In the genomic region with DNA sequence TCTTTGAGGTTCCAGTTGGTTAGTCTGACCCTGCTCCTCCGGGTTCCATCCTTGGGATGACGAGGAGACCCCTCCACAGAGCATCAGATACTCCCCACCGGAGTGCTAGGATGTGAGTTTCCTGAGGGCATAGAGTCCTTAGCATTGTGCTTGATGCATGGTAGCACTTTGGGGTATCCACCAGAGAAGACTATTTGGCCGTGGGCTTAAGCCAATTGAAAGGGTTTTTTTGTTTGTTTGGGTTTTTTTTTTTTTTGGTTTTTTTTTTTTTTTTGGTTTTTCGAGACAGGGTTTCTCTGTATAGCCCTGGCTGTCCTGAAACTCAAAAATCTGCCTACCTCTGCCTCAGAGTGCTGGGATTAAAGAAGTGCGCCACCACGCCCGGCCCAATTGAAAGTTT, we compare ENCODE assay signal across 16 mouse cellular contexts.
"Had no signal": no experiment of that assay in that cellular context is flagged by ENCODE, and none has a peak within 500 bp of the region (broad histone marks: within the 10 kb centered on the region; RNA-seq: fewer than 3 reads in every experiment).

No protein-coding gene starts in this region.

- H3K9me3 ChIP-seq: kidney, embryonic 15.5 days; liver, embryonic 13.5 days; midbrain, embryonic 15.5 days; neural tube, embryonic 13.5 days had no signal

- H3K27me3 ChIP-seq: kidney, embryonic 15.5 days; liver, embryonic 13.5 days; midbrain, embryonic 15.5 days; neural tube, embryonic 13.5 days had no signal

- H3K27ac ChIP-seq: left cerebral cortex, adult 2 months; liver, embryonic 13.5 days; midbrain, embryonic 15.5 days; neural tube, embryonic 13.5 days had no signal

- H3K4me3 ChIP-seq: kidney, embryonic 15.5 days; left cerebral cortex, adult 2 months; liver, embryonic 13.5 days; midbrain, embryonic 15.5 days; neural tube, embryonic 13.5 days had no signal

- H3K36me3 ChIP-seq: kidney, embryonic 15.5 days; liver, embryonic 13.5 days; midbrain, embryonic 15.5 days; neural tube, embryonic 13.5 days had no signal

- H3K9ac ChIP-seq: kidney, embryonic 15.5 days; liver, embryonic 13.5 days; midbrain, embryonic 15.5 days; neural tube, embryonic 13.5 days had no signal

- DNase-seq: kidney, adult 8-10 months; kidney, postnatal 10 days; kidney, postnatal 36 days; layer of hippocampus, postnatal 36 days; left cerebral cortex, postnatal 4 days; liver, embryonic 13.5 days; lung, adult 2 months; lung, postnatal 14 days; lung, postnatal 4 days; thymus, adult 18-20 months; thymus, postnatal 36 days had no signal

- H3K4me2 ChIP-seq: kidney, embryonic 15.5 days; liver, embryonic 13.5 days; midbrain, embryonic 11.5 days; midbrain, embryonic 15.5 days; neural tube, embryonic 13.5 days had no signal
